Mouse (Mus musculus) lung, postnatal 14 days (tissue): ENCODE results near the gene Gna13.
A peak's percentile ranks its signal among the peaks of the same experiment; 100 is the strongest.

Experiments
- DNase-seq: peaks from one replicate; pipeline ENCODE4 v3.0.0; 2021

Gna13 gene

DNA sequence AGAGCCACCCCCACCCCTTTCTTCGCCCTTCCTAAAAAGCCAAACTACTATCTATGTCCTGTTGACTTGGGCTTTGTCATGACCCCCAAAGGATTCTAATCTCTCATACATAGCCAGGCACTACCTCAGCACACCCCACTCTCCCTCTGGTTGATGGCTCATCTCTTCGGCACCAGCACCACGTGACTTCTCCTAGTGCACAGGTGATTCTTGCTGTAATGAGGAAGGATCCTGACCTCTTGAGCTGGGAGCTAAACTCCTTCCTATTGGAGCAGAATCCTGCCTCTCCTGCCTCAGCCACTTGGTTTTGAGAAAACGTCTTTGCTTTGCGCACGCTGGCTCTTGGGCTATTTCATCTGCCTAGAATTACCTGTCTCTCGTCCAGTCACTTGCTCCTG, 12.3 kb upstream of the Gna13 start:
- no peak for DNase-seq

DNA sequence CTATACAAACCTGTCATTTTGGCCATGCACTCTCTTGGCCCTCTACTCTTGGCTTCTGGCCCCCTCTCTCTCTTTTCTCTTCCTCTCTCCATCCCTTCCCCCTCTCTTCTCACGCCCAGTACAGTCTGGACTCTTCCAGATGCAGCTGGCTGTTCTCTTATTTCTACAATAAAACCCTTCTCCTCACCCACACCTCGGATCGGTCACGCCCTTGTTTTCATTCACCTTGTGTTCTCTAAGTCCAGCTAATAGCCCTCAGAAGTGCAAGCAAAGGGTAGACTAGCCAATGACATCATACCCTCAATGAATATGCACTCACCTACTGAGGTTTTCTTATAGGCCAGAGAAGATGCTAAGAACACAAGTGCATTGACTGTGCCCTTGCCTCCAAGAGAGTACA, 11.1 kb upstream of the Gna13 start:
- DNase-seq: no peak

GRCm38 (mm10) chr11:109353391-109354235, 9.0 kb upstream of the Gna13 start:
- no peak for DNase-seq

DNA sequence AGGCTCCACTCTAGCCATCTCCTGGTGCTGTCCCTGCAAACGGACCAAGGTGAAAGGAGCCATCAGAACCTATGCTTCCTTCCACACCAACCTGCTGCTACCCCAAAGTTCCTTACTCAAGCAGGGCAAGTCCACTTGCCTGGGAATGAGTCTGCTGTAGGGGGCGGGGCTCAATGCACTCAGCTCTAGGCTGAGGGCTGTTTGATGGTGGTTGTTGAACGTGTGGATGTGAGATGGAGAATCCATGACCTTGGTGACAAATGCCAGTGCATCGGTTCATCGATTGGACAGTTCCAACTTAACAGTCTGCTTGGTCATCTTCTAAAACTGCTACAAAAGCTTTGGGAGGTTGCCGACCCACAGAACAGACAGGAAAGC, 8.4 kb upstream of the Gna13 start:
- DNase-seq: no peak

- DNase-seq: no peak
Measured at GRCm38 (mm10) chr11:109355771-109356388, 6.8 kb upstream of the Gna13 start.

- no peak for DNase-seq
Measured at GRCm38 (mm10) chr11:109357171-109357570, 5.5 kb upstream of the Gna13 start.

- no peak for DNase-seq
Measured at GRCm38 (mm10) chr11:109358549-109358948, 4.1 kb upstream of the Gna13 start.

GRCm38 (mm10) chr11:109359043-109359752, 3.4 kb upstream of the Gna13 start:
- DNase-seq: no peak

GRCm38 (mm10) chr11:109360102-109360501, 2.5 kb upstream of the Gna13 start:
- no peak for DNase-seq

DNA sequence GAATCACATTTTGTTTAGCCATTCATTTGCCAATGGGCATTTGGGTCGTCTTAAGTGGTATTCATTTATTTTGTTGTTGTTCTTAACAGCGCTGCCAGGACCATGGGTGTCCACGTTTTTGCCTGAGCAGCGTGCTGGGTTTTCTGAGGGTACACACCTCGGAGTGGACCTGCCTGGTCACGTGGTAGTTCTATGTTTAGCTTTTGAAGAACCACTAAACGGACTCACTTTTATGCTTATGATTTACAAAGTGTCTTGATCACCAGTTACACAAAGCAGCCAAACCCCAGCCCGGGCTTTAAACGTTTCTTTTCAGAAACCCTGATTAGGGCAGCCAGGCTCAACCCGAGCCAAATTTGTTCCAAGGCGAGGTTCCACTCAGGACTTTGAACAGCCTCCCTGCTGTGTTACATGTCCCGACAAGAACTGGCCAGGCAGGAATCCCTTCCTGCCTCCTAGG, 2.0 kb upstream of the Gna13 start:
- no peak for DNase-seq

DNA sequence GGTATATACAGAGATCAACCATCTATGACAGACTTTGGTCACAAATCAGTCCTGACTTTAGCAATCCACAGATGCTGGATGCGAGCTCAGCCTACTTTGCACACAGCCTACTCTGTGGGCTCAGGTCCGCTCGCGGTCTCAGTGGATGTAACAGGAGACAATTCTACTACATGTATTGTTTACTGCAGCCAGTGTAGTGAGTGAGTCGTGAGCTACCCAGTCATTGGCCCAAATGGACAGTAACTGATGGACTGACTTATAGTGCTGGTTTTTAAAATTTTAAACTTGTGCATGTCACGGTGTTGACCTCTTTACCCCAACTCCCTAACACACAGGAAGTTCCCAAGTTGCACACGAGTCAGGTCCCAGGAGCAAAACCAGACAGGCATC, 1.4 kb upstream of the Gna13 start:
- no peak for DNase-seq

DNA sequence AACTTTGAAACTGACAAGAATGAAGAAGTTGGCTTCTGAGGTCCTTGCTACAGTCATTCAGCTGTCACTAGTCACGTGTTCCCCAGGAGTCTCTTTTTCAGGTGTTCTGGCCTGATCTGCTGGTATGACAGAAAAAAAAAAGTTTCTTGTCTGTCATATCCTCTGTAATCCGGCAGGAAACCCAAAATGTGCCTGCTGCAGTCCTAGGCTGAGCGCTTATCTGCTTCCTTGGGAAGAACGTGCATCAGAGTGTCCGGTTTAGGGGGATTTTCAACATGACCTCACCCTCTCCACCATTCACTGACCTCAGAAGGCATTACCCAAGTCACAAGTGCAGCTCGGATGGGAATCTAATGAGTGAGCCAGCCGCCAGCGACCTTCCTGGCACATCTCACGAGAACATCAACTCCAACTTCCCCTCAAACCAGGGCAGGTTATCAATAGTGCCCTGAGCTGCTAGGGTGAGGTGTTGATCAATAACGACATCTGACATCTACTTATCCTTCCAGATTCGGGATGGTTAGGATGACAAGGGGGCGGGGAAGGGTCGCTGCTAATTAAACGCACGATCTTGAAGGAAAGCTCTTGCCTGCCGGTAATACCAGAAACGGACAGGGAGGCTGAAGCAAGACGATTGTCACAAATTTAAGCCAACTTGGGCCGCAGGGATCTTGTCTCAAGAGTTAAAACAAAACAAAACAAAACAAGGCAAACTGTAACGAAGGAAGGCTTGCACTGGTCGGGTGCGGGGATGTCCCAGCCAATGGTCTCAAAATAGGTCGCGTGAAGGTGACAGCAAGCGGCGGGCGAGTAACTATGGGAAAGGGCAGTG, 784 bp upstream of the Gna13 start:
- DNase-seq: no peak

DNA sequence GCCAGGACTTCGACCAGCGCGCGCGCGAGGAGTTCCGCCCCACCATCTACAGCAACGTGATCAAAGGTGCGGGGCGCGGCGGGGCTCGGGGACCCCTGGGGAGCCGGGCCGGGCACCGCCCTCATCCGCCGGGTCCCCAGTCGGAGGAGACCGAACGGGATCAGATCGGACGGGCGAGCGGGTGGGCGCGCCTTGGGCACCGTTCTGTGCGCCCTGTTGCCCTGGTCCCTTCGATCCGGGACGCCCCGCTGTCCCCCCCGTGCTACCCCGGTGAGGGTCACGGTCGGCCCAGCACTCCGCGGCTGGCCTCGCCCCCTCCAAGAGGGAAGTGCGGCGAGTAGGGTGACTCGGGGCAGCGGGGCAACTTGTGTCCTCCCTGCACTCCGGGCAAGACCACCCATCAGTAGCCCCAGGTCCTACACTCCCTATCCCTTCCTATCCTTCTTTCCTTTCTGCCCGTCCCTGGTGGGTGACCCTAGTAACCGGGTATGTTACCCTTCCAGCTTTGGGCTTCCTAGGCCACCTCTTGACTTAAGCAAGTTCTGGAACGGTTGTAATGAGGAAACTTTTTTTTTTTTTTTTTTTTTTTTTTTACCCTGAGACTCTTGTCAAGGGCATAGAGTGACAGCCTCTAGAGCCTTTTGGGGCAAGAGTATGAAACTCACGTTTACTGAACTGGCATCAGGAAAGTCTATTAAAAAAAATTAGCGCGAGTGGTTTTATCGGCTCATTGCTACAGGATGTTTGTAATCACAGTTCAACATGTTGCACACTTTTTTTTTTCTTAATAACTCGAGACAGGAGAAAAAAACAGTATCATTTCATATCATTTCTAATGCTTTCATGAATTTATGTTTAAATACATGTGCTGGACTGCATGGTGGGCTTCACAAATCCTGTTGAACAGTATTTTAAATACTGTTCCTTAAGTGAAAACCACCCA, 831 bp downstream of the Gna13 start:
- DNase-seq: peak; percentile 64

DNA sequence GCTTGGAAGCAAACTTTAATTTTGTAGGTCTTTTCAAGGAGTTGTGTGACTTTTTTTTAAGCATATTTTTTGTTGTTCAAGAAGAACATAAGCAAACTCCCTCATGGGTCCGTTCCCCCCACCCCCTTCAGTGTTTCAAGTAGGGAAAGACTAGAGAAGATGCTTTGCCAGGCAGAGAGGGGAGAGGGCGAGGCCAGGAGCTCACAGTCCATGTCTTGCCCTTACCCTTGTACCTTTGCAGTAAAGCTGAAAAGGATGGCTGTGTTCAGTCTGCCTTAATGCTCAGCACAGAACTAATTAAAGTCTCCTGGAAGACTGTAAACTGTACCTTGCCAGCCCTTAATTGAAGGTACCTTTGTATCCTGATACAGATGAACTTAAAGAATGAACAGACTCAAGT, 1.7 kb downstream of the Gna13 start:
- no peak for DNase-seq

DNA sequence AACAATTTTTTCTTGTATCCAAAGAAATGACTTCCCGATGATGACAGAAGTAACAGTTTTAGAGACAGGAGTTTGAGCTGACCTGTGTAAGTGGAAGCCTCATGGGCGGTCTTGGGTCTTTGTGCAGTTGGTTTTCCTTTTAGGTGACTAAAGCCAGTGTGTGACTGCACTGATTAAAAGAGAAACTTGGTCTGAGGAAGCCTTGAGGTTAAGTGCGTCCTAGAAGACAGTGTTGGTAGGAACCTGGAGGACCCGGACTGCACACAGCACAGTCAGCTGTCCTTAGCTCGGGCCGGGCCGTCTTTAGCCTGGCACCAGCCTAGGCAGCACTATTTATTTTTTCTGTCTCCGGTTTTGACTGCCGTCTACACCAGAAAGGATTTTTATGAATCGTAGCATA, 2.2 kb downstream of the Gna13 start:
- DNase-seq: no peak

DNA sequence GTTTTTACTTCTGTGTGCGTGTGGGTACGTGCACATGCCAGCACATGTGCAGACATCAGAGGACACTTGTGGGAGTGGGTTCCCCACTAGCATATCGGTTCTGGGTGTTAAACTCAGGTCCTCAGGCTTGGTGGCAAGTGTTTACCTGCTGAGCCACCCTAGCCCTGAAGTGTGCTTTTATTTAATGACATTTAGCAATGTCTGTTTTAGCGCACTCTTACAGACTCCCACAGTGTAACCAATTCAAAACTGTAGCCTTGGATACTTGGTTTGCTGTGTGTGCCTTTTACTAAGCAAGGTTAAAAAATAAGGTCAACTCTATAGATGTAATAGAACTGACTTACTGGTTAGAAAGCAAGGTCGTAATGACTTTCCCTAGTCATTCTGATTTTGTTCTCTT, 3.2 kb downstream of the Gna13 start:
- DNase-seq: no peak

DNA sequence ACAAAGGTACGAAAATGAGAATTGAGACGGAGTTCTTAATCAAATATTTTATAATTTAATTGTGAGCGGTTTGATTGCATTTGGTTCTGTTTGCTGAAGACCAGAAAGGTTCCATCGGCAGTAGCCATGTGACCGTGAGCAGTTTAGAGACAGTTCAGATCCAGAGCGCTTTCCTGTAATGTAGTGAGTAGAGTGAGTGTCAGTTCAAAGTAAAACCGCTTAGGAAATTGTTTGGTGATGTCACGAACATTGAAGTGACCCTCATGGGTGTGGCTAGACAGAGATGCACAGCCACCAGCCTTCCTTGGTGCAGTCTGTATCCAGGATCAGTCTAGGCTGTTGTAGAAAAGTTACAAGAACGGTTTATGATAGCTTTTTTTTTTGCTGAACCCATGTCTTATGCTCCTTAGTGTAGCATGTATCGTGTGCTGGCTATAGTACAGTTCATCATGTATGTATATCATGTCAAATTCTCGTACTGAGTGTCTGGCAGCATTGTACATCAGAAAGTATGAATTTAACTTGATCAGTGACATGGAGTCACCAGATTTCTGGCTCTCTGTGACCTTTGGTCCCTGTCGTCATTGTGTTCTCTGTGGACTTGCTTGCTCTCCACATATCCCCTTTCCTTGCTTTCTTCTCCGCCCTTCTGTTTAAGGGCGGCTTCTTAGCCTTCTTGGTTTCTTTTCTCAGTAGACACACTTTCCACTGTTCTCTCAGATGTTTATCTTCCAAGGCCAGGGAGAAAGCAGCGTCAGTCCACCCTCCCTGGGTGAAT, 4.4 kb downstream of the Gna13 start:
- no peak for DNase-seq

- DNase-seq: no peak
Measured at GRCm38 (mm10) chr11:109369026-109369637, 6.5 kb downstream of the Gna13 start.

DNA sequence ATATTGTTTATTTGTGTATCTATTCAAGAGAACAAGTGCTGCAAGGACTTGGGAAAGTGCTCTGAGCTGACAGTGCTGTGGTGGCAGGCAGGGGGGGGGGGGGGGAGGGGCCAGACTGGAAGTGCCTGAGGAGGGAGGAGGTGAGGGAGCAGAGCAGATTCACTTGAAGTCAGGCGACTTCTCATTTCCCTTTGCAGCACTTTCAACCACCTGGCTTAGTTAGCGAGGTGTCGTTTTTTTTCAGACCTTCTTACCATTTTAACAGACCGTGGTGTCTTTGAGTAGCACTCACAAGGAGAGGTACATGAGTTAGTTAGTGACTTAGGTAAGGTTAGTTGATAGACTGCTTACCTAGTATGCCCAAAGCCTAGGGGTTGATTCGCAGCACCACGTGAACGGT, 12.8 kb downstream of the Gna13 start:
- no peak for DNase-seq

- no peak for DNase-seq
Measured at GRCm38 (mm10) chr11:109376484-109377143, 14.0 kb downstream of the Gna13 start.
